Mouse (Mus musculus) stomach, embryonic 14.5 days (tissue): Measurements from ENCODE around the gene Ccdc73. TPM values are rescaled to one million over a fixed set of nuclear protein-coding genes. Genes with fewer than 3 reads are reported as not detected.

ENCODE experiments used
- ATAC-seq: fragments of 200-750 bp; cut with Nextera tagmentation; 2 replicates; pipeline ENCODE4 v1.8.0; 2017; ENCODE audit warnings: low read depth, moderate TSS enrichment; ENCODE audit not compliant: insufficient number of reproducible peaks, insufficient read depth, low FRiP score
- H3K27ac ChIP-seq: fragments of 300-500 bp; sonication (generic); 2 replicates; pipeline ENCODE4 v1.5.1; 2014; ENCODE audit warnings: mild to moderate bottlenecking, low read length, moderate library complexity, mixed read lengths
- H3K27me3 ChIP-seq: fragments of 300-500 bp; sonication (generic); 2 replicates; pipeline ENCODE4 v1.6.1; 2014; ENCODE audit warnings: low read length, control low read depth, mixed read lengths; ENCODE audit not compliant: control insufficient read depth, insufficient read depth
- H3K36me3 ChIP-seq: fragments of 300-500 bp; sonication (generic); 2 replicates; pipeline ENCODE4 v1.6.1; 2014; ENCODE audit warnings: mild to moderate bottlenecking, control low read depth, low read length, moderate library complexity, mixed read lengths; ENCODE audit not compliant: control insufficient read depth, insufficient read depth
- H3K4me1 ChIP-seq: fragments of 300-500 bp; sonication (generic); 2 replicates; pipeline ENCODE4 v1.6.1; 2014; ENCODE audit warnings: low read length, control low read depth, mixed read lengths; ENCODE audit not compliant: control insufficient read depth, insufficient read depth
- H3K4me2 ChIP-seq: fragments of 300-500 bp; sonication (generic); replicated peaks from 2 replicates; pipeline ENCODE4 v1.6.1; 2014; ENCODE audit warnings: low read depth, low read length, control low read depth
- H3K4me3 ChIP-seq: fragments of 300-500 bp; sonication (generic); 2 replicates; pipeline ENCODE4 v1.5.1; 2014; ENCODE audit warnings: low read depth, low read length, control low read depth
- H3K9ac ChIP-seq: fragments of 300-500 bp; sonication (generic); replicated peaks from 2 replicates; pipeline ENCODE4 v1.6.1; 2014; ENCODE audit warnings: low read depth, mild to moderate bottlenecking, control low read depth, low read length, moderate library complexity, mixed read lengths
- H3K9me3 ChIP-seq: fragments of 300-500 bp; sonication (generic); 2 replicates; pipeline ENCODE4 v1.6.1; 2016; ENCODE audit warnings: low read depth, low read length, control low read depth; ENCODE audit not compliant: control insufficient read depth
- WGBS: fragments of 180-500 bp; shearing (Covaris S2); extraction: QIAGEN DNeasy Blood & Tissue Kit; methylation state at CpG from one replicate; pipeline ENCODE4 v1.1.7; 2014; 5-methylcytosine and 5-hydroxymethylcytosine counted together
- polyA plus RNA-seq: library from polyadenylated mRNA; unstranded; fragments of >200 nt; fragmentation: Nextera tagmentation; extraction: Ambion mirVana; gene quantifications from 2 replicates; pipeline ENCODE4 v1.2.1, GENCODE M21; 2014

Gene Ccdc73
- polyA plus RNA-seq, 1 experiment from 2014 or later = 9.2 TPM

GRCm38 (mm10) chr2:104887882-104888566, 20.4 kb downstream of the Ccdc73 start:
- Histone ChIP-seq H3K9ac (no peak overlapping the region), H3K4me2 (no peak overlapping the region), H3K4me3 (no peak overlapping the region), H3K9me3 (no peaks in the 10 kb centered on the region), H3K27me3 (no peaks in the 10 kb centered on the region), H3K27ac (no peak overlapping the region), H3K4me1 (no peaks in the 10 kb centered on the region), H3K36me3 (no peaks in the 10 kb centered on the region)
- ATAC-seq = peak; percentile 58; the same call in 1 of the 2 replicates
- 22% methylated on average over 10 of the region's 10 CpGs for WGBS

GRCm38 (mm10) chr2:104899975-104900374, 32.4 kb downstream of the Ccdc73 start:
- ATAC-seq = no peak
- Histone ChIP-seq H3K27me3 (no peaks in the 10 kb centered on the region), H3K27ac (no peak overlapping the region), H3K4me3 (no peak overlapping the region), H3K4me2 (no peak overlapping the region), H3K9me3 (no peaks in the 10 kb centered on the region), H3K4me1 (no peaks in the 10 kb centered on the region), H3K9ac (no peak overlapping the region), H3K36me3 (no peaks in the 10 kb centered on the region)
- WGBS = 72% methylated on average over 2 of the region's 2 CpGs

- H3K27ac ChIP-seq = no peak overlapping the region
- H3K27me3 ChIP-seq = no peaks in the 10 kb centered on the region
- H3K36me3 ChIP-seq = no peaks in the 10 kb centered on the region
- no peaks in the 10 kb centered on the region for H3K4me1 ChIP-seq
- H3K4me2 ChIP-seq = no peak overlapping the region
- ATAC-seq = no peak
- H3K9ac ChIP-seq = no peak overlapping the region
- WGBS = 83% methylated on average over 3 of the region's 3 CpGs
- no peak overlapping the region for H3K4me3 ChIP-seq
- H3K9me3 ChIP-seq = no peaks in the 10 kb centered on the region
Observed at GRCm38 (mm10) chr2:104915709-104916108, 48.1 kb downstream of the Ccdc73 start.

GRCm38 (mm10) chr2:104964492-104964891, 96.9 kb downstream of the Ccdc73 start:
- no peak overlapping the region for H3K9ac ChIP-seq
- no peaks in the 10 kb centered on the region for H3K27me3 ChIP-seq
- no peaks in the 10 kb centered on the region for H3K9me3 ChIP-seq
- no peak overlapping the region for H3K4me2 ChIP-seq
- no peak overlapping the region for H3K4me3 ChIP-seq
- no peaks in the 10 kb centered on the region for H3K36me3 ChIP-seq
- WGBS = 30% methylated on average over 1 of the region's 1 CpGs
- H3K27ac ChIP-seq = no peak overlapping the region
- no peak for ATAC-seq
- H3K4me1 ChIP-seq = no peaks in the 10 kb centered on the region

GRCm38 (mm10) chr2:104981712-104982111, 114.1 kb downstream of the Ccdc73 start:
- H3K4me2 ChIP-seq = no peak overlapping the region
- H3K4me1 ChIP-seq = no peaks in the 10 kb centered on the region
- no peaks in the 10 kb centered on the region for H3K36me3 ChIP-seq
- no peaks in the 10 kb centered on the region for H3K9me3 ChIP-seq
- H3K27me3 ChIP-seq = no peaks in the 10 kb centered on the region
- no peak overlapping the region for H3K4me3 ChIP-seq
- ATAC-seq = peak; percentile 23; the same call in 1 of the 2 replicates
- H3K27ac ChIP-seq = no peak overlapping the region
- 20% methylated on average over 2 of the region's 2 CpGs for WGBS
- H3K9ac ChIP-seq = no peak overlapping the region

- WGBS = 65% methylated on average over 3 of the region's 3 CpGs
- Histone ChIP-seq H3K4me3 (no peak overlapping the region), H3K27ac (no peak overlapping the region), H3K36me3 (no peaks in the 10 kb centered on the region), H3K9me3 (no peaks in the 10 kb centered on the region), H3K9ac (no peak overlapping the region), H3K27me3 (no peaks in the 10 kb centered on the region), H3K4me2 (no peak overlapping the region), H3K4me1 (no peaks in the 10 kb centered on the region)
- ATAC-seq = no peak
Observed at GRCm38 (mm10) chr2:104985796-104986195, 118.2 kb downstream of the Ccdc73 start.

GRCm38 (mm10) chr2:104988974-104989373, 121.4 kb downstream of the Ccdc73 start:
- H3K9me3 ChIP-seq = no peaks in the 10 kb centered on the region
- ATAC-seq = no peak
- H3K27ac ChIP-seq = no peak overlapping the region
- no peaks in the 10 kb centered on the region for H3K4me1 ChIP-seq
- H3K4me2 ChIP-seq = no peak overlapping the region
- H3K9ac ChIP-seq = no peak overlapping the region
- H3K4me3 ChIP-seq = no peak overlapping the region
- H3K27me3 ChIP-seq = no peaks in the 10 kb centered on the region
- no peaks in the 10 kb centered on the region for H3K36me3 ChIP-seq
- 98% methylated on average over 1 of the region's 1 CpGs for WGBS

- H3K27ac ChIP-seq = no peak overlapping the region
- no peaks in the 10 kb centered on the region for H3K4me1 ChIP-seq
- H3K9me3 ChIP-seq = no peaks in the 10 kb centered on the region
- peaks cover 9% of the 10 kb centered on the region for H3K36me3 ChIP-seq
- no peak overlapping the region for H3K4me2 ChIP-seq
- ATAC-seq = no peak
- H3K27me3 ChIP-seq = no peaks in the 10 kb centered on the region
- 48% methylated on average over 2 of the region's 2 CpGs for WGBS
- H3K9ac ChIP-seq = no peak overlapping the region
- no peak overlapping the region for H3K4me3 ChIP-seq
Observed at GRCm38 (mm10) chr2:104994436-104994835, 126.8 kb downstream of the Ccdc73 start.

GRCm38 (mm10) chr2:104996201-104996600, 128.6 kb downstream of the Ccdc73 start:
- no peak overlapping the region for H3K9ac ChIP-seq
- peaks cover 9% of the 10 kb centered on the region for H3K36me3 ChIP-seq
- H3K27me3 ChIP-seq = no peaks in the 10 kb centered on the region
- WGBS = 85% methylated on average over 3 of the region's 3 CpGs
- no peaks in the 10 kb centered on the region for H3K9me3 ChIP-seq
- H3K4me2 ChIP-seq = no peak overlapping the region
- H3K4me3 ChIP-seq = no peak overlapping the region
- no peak overlapping the region for H3K27ac ChIP-seq
- ATAC-seq = no peak
- no peaks in the 10 kb centered on the region for H3K4me1 ChIP-seq
